23 mouse cellular contexts compared by ENCODE assay signal in genomic region chr14:56903039-56903438, GRCm38 (mm10). TPM values are rescaled to one million over a fixed set of nuclear protein-coding genes. Genes with fewer than 3 reads are reported as not detected.
A peak's percentile ranks its signal among the peaks of the same experiment; 100 is the strongest.
DNase-seq lines count a peak whose midpoint lies in the region; ATAC-seq lines count a peak whose summit lies in the region.
"Had no signal": no experiment of that assay in that cellular context is flagged by ENCODE, and none has a peak within 500 bp of the region (broad histone marks: within the 10 kb centered on the region; RNA-seq: fewer than 3 reads in every experiment).

No protein-coding gene starts in this region.

- 94% methylated on average over 6 of the region's 6 CpGs for WGBS in midbrain, embryonic 11.5 days
- 96% methylated on average over 6 of the region's 6 CpGs for WGBS in midbrain, embryonic 16.5 days

- H3K4me3 ChIP-seq in midbrain, embryonic 11.5 days (ENCODE audit: low read depth, low read length): no peak overlapping the region
- H3K4me3 ChIP-seq in midbrain, embryonic 16.5 days (ENCODE audit: low read depth, low read length): no peak overlapping the region
- H3K4me3 ChIP-seq: embryonic facial prominence, embryonic 15.5 days; erythroblast, embryonic 14.5 days; forebrain, embryonic 15.5 days; heart, embryonic 10.5 days; hindbrain, embryonic 12.5 days had no signal

- H3K9ac ChIP-seq in midbrain, embryonic 11.5 days (ENCODE audit: low read length): no peak overlapping the region
- no peak overlapping the region for H3K9ac ChIP-seq in midbrain, embryonic 16.5 days (ENCODE audit: low read depth, low read length)
- H3K9ac ChIP-seq: embryonic facial prominence, embryonic 15.5 days; forebrain, embryonic 15.5 days; hindbrain, embryonic 12.5 days had no signal

- peaks cover 8% of the 10 kb centered on the region for H3K36me3 ChIP-seq in midbrain, embryonic 11.5 days (ENCODE audit: control insufficient read depth, insufficient read depth, low read length)
- peaks cover 5% of the 10 kb centered on the region; the same call in 1 of the 2 replicates for H3K36me3 ChIP-seq in midbrain, embryonic 16.5 days (ENCODE audit: control insufficient read depth, insufficient read depth, low read length)

- ATAC-seq in midbrain, embryonic 11.5 days (ENCODE audit: low FRiP score): no peak
- ATAC-seq in midbrain, embryonic 16.5 days: no peak
- peak; percentile 93 for ATAC-seq in granulocyte monocyte progenitor cell, adult 5-6 weeks (replicated peaks; ENCODE audit: poor library complexity, severe bottlenecking)
- ATAC-seq in megakaryocyte-erythroid progenitor cell, adult 5-6 weeks (replicated peaks; ENCODE audit: low FRiP score, low TSS enrichment, poor library complexity, severe bottlenecking): no peak
- ATAC-seq: activated CD4-positive, CD25-positive, alpha-beta regulatory T cell, adult 4 months; forebrain, embryonic 15.5 days; hindbrain, embryonic 16.5 days; Patski had no signal

- peak; percentile 12 for DNase-seq in adrenal gland, postnatal 14 days
- no peak for DNase-seq in adrenal gland, postnatal 10 days
- DNase-seq in midbrain, embryonic 11.5 days (ENCODE audit: low spot score, missing footprints): peak; percentile 65
- DNase-seq in right cerebral cortex, postnatal 4 days: no peak
- DNase-seq: cerebellum, adult 2 months; cerebellum, postnatal 10 days; embryo, embryonic 11 days; gastrocnemius, postnatal 36 days; heart, adult 18-20 months; heart, postnatal 10 days; heart, postnatal 4 days had no signal

- no peaks in the 10 kb centered on the region for H3K4me1 ChIP-seq in midbrain, embryonic 11.5 days (ENCODE audit: control insufficient read depth, insufficient read depth, low read length)
- H3K4me1 ChIP-seq in midbrain, embryonic 16.5 days (ENCODE audit: control insufficient read depth, insufficient read depth, low read length): peaks cover 5% of the 10 kb centered on the region
- H3K4me1 ChIP-seq: embryonic facial prominence, embryonic 15.5 days; heart, embryonic 10.5 days had no signal

- H3K4me2 ChIP-seq in midbrain, embryonic 11.5 days: no peak overlapping the region
- no peak overlapping the region for H3K4me2 ChIP-seq in midbrain, embryonic 16.5 days (ENCODE audit: low read length)
- H3K4me2 ChIP-seq: embryonic facial prominence, embryonic 15.5 days; forebrain, embryonic 15.5 days; hindbrain, embryonic 12.5 days had no signal

- no peaks in the 10 kb centered on the region for H3K27me3 ChIP-seq in midbrain, embryonic 11.5 days (ENCODE audit: control insufficient read depth, insufficient read depth, low read length)
- H3K27me3 ChIP-seq in midbrain, embryonic 16.5 days (ENCODE audit: control insufficient read depth, insufficient read depth, low read depth, low read length): no peaks in the 10 kb centered on the region
- H3K27me3 ChIP-seq: CH12.LX; embryonic facial prominence, embryonic 15.5 days; forebrain, embryonic 15.5 days; hindbrain, embryonic 12.5 days; Patski had no signal

- no peak overlapping the region for H3K27ac ChIP-seq in midbrain, embryonic 11.5 days (ENCODE audit: low read depth, low read length)
- no peak overlapping the region for H3K27ac ChIP-seq in midbrain, embryonic 16.5 days (ENCODE audit: low read length)
- H3K27ac ChIP-seq: embryonic facial prominence, embryonic 15.5 days; forebrain, embryonic 15.5 days; heart, embryonic 10.5 days; hindbrain, embryonic 12.5 days had no signal

- no peaks in the 10 kb centered on the region for H3K9me3 ChIP-seq in midbrain, embryonic 11.5 days (ENCODE audit: control insufficient read depth, low read length)
- H3K9me3 ChIP-seq in midbrain, embryonic 16.5 days (replicated peaks; ENCODE audit: control insufficient read depth, low read length, poor library complexity, severe bottlenecking): no peaks in the 10 kb centered on the region
- H3K9me3 ChIP-seq: embryonic facial prominence, embryonic 15.5 days; forebrain, embryonic 15.5 days; heart, embryonic 10.5 days; hindbrain, embryonic 12.5 days had no signal

RNA-seq across cellular contexts. Expression of gene Zmym2, which starts 16.6 kb away (rescaled TPM):
- total RNA-seq in adrenal gland, postnatal 14 days (2021): 53.1 and 58.6 TPM in 2 replicates
- 10 to 100 TPM; 42.5 to 55.0 TPM for total RNA-seq in adrenal gland, postnatal 10 days (2021)
- 62.5 and 63.3 TPM in 2 replicates for polyA plus RNA-seq in midbrain, embryonic 11.5 days (2014; fragmentation: Nextera tagmentation; extraction: Ambion mirVana)
- polyA plus RNA-seq in midbrain, embryonic 16.5 days (2015; fragmentation: Nextera tagmentation; extraction: Ambion mirVana): 64.3 and 68.3 TPM in 2 replicates
- total RNA-seq in granulocyte monocyte progenitor cell, adult 5-6 weeks (2014; fragmentation: Nextera tagmentation): 58.6 and 64.5 TPM in 2 replicates
- total RNA-seq in granulocyte monocyte progenitor cell, adult 5-6 weeks (2017): 31.7 and 33.8 TPM in 2 replicates
- total RNA-seq in megakaryocyte-erythroid progenitor cell, adult 5-6 weeks (2014; fragmentation: Nextera tagmentation): 53.6 and 53.7 TPM in 2 replicates
- 37.3 and 63.3 TPM in 2 replicates for total RNA-seq in megakaryocyte-erythroid progenitor cell, adult 5-6 weeks (2017)

Comparison
In these comparisons a context has a peak if more than half of its experiments do, and no peak if none do; other contexts are left out.
1. DNase-seq: peak in adrenal gland, postnatal 14 days (single experiment) and midbrain, embryonic 11.5 days (single experiment); none in adrenal gland, postnatal 10 days (single experiment) and right cerebral cortex, postnatal 4 days (single experiment).